Mouse (Mus musculus) adrenal gland (tissue): ENCODE results near the gene Hist1h2ah.
"Not testable (repeated sequence)": the region's sequence is repeated elsewhere in the genome, so short reads cannot be mapped to it uniquely, and the experiment has no call there.

Source experiments
- intact Hi-C: fragments of 180-260 bp; cut with DNase I; formaldehyde crosslinking; loops from one replicate; pipeline ENCODE4 v1.15.1; 2025
- long read RNA-seq, 2 experiments: library from polyadenylated mRNA; unstranded; transcript quantifications; one replicate each; pipeline ENCODE4 v2.0.0; 2020; ENCODE audit warnings: borderline replicate concordance in 1 of 2; ENCODE audit not compliant: insufficient replicate concordance in 1 of 2

The Hist1h2ah gene
- long read RNA-seq, experiment 1, result 0 reads
- long read RNA-seq, experiment 2, result 0 reads

DNA sequence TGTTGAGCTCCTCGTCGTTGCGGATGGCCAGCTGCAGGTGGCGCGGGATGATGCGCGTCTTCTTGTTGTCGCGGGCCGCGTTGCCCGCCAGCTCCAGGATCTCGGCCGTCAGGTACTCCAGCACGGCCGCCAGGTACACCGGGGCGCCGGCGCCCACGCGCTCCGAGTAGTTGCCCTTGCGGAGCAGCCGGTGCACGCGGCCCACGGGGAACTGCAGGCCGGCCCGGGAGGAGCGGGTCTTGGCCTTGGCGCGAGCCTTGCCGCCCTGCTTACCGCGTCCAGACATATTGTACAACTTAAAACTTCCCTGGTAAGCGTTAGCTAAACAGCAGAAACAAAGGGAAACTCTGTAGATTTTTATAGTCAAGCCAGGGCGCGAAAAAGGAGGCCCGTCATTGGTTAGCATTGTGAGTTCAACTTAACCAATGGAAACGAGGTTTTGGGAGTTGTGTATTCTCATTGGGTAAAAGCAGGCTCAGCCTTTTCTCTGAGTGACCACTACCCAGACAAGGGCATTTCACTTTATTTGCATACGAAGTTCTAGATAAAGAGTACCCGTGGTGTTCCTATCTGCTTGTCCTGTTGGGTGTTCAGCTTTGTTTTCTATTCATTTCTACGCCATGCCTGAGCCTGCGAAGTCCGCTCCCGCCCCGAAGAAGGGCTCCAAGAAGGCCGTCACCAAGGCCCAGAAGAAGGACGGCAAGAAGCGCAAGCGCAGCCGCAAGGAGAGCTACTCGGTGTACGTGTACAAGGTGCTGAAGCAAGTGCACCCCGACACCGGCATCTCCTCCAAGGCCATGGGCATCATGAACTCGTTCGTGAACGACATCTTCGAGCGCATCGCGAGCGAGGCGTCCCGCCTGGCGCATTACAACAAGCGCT, at the start of gene Hist1h2ah, which contains the start of gene Hist1h2bk:
Gene Hist1h2ah (minus strand): TSS at position 302 of the 882 bp plus-strand sequence.
Gene Hist1h2bk (plus strand): TSS at position 604 of the 882 bp plus-strand sequence.
- intact Hi-C loops, result not testable (repeated sequence)

DNA sequence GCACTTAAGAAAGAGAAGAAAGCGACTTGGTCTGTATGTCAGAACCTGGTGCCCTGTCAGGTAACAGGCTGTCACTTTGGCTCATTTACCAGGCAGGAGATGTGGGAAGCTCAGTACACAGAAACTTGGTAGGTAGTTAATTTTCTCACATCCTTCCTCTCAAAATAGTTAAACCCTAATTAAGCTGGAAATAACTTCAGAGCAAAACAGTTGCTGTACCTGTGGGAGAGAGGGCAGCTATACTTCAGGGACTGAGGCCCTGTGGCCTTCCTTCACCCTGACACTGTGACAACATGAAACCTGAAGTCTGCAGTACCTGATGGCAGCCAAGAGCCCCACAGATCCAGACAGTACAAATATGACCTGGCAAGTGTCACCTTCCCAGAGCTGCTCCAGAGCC, 48.8 kb upstream of the Hist1h2ah start, which contains the start of gene Vmn1r188:
Gene Vmn1r188 (plus strand): TSS at position 301 of the 400 bp plus-strand sequence.
- intact Hi-C loops, result not testable (repeated sequence)

DNA sequence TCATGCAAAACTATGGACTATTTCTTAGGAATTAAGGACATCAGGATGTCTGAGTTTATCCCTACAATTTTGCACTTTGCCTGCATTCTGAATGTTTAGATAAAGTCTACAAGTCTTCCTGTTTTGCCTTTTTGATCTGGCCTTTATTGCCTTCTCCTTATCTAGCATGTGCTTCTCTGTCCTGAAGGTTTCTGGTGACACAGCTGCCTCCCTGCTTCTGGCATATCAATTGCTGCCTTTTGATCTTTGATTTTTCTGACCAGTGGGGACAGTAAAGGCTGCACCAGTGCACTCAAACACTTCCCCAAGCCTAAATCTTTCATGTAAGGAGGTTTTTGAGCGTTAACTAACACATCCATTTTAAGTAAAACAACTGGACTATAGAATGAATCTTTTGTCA, 28.1 kb upstream of the Hist1h2ah start:
- intact Hi-C loops, result no loop called here

DNA sequence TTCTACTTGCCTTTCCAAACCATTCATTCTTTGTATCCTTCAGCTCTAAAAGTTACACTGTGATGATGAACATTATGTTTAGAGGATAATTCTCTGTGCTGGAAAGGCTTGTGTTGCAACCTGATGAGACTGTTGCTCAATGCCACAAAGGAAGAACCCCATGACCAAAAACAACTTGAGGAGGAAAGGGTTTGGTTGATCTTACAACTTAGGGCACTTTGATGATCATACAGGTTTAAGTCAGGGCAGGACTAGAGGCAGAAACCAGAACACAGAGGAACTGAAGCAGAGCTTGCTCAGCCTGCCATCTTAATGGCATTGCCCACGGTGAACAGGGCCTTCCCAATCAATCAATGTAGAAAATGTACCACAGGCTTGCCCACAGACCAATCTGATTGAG, 26.1 kb upstream of the Hist1h2ah start:
- intact Hi-C loops, result no loop called here

DNA sequence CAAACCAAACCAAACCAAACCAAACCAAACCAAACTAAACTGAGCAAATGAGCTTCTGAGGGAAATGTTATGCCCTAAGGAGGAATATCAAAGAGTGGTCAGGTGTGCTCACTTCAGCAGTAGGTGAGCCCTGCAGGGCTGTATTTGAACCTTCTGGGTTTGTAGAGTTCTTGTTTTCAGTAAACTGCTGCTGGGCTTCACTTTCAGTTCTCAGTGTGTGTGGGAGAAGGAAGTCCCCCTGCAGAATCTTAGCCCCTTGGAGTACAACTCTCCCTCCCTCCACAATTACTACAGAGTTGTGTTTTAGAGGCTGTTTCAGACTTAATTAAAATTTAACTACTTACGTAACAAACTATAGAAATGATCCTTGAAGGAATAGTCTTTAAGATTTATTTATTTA, 18.4 kb upstream of the Hist1h2ah start:
- intact Hi-C loops, result no loop called here

DNA sequence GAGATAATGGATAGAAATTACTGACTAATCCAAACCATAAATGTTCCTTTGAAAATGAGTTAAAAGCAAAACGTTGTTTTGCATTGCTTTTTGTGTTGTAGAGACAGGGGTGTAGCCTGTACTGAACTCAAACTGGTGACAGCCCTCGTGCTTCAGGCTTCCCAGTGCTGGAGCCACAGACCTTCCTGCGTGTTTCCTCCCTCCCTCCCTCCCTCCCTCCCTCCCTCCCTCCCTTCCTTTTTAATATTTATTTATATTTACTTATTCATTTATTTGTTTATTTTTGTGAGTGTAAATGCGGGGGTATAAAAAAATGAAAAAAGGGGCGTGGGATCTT, 16.1 kb upstream of the Hist1h2ah start:
- intact Hi-C loops, result no loop called here

DNA sequence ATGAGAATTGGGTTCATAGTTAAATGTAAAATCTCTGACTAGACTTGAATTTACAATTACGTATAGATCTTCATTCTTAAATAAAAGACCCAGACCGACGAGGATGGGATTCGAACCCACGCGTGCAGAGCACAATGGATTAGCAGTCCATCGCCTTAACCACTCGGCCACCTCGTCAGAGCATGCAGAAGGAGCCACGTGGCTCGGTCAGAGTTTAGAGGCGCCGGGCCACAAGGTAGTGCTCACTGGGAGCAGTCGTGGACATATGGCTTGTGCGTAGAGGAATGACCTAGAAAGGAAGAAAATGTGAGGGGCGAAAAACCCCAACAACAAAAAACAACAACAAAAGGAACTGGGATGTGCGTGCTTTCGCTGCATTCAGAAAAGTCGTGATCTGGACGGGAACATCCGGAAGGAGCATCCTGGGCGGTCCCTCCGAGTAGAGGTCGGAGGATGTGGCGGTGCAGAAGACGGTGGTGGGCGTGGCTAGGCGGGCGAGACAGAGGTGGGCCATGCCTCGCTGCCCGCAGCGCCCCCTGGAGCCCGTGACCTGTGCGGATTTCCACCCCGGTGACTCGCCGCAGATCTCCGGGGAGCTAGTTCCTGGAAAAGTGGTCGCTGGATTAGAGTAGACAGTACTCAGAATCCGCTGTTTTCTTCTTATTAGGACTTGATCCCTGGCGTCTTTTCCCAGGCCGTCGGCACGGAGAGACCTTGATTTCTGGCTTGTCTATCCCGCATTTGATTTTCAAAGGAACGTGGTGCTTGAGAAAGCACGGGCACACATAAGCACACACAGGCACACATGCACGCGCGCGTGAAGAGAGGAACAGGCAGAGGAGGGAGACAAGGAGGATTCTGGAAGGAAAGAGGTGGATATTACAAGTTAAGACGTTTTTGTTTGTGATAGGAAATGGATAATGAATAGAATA, 15.5 kb upstream of the Hist1h2ah start:
- intact Hi-C loops, result no loop called here

DNA sequence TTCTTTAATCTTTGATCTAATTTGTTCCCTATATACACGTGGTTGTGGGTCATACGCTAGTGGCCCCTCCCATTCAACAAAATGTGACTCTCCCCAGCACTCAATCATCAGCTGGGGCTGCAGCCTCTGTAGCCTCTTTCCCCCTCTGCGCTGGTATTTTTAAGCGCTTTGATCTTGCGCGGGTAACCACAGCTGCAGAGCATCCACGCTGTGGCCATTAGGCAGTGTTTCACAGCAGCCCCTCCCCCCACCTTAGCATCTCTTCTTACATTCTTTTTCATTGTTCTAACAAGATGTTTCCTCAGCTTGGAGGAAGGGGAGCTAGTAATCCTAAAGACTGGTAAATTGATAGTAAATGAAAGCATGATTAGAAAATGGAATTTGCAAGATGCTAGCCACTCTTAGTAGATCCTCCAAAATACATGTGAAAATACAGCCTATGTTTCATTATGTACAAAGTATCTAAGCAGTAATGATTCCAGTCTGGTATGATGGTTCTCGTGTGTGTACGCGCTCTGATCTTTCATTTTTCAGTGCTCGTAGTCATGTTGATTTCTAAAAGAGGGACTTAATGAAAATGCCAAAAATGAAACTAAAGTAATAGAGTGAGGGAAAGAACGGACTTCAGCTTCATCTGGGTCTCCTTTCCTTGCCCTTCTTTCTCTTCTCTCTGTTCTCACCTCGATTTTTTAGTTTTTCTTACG, 14.5 kb upstream of the Hist1h2ah start:
- intact Hi-C loops, result loop anchor here (5.0 kb wide), 1 partner anchor 338 kb away; no protein-coding TSS in a partner anchor

DNA sequence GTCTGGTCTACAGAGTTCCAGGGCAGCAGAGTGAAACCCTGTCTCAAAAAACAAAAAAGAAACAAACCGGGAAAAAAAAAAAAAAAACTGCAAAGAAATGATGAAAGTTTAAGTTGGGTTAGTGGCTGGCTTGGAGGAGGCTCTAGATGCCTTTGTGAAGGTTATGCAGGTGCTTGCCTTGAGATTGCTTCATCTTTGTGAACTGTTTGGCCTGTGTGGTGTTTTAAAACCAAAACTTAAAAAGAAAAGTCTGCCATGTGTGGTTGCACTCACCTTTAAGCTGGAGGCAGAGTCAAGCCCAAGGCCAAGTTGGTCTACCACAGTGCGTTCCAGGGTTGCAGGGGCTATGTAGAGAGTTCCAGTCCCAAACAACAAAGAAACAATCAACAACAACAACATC, 13.7 kb upstream of the Hist1h2ah start:
- intact Hi-C loops, result loop anchor here (5.0 kb wide), 1 partner anchor 337 kb away; no protein-coding TSS in a partner anchor

DNA sequence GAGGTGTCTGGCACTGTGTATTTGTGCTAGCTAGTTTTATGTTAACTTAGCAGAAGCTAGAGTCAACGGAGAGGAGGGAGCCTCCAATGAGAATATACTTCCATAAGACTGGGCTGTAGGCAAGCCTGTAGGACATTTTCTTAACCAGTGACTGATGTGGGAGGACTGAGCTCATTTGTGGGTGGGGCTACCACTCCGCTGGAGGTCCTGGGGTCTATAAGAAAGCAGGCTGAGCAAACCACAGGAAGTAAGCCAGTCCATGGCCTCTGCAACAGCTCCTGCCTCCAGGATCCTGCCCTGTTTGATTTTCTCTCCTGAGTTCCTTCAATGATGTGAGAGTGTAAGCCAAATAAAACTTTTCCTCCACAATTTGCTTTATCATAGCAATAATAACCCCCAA, 9.9 kb upstream of the Hist1h2ah start:
- intact Hi-C loops, result loop anchor here (5.0 kb wide), 1 partner anchor 333 kb away; no protein-coding TSS in a partner anchor

DNA sequence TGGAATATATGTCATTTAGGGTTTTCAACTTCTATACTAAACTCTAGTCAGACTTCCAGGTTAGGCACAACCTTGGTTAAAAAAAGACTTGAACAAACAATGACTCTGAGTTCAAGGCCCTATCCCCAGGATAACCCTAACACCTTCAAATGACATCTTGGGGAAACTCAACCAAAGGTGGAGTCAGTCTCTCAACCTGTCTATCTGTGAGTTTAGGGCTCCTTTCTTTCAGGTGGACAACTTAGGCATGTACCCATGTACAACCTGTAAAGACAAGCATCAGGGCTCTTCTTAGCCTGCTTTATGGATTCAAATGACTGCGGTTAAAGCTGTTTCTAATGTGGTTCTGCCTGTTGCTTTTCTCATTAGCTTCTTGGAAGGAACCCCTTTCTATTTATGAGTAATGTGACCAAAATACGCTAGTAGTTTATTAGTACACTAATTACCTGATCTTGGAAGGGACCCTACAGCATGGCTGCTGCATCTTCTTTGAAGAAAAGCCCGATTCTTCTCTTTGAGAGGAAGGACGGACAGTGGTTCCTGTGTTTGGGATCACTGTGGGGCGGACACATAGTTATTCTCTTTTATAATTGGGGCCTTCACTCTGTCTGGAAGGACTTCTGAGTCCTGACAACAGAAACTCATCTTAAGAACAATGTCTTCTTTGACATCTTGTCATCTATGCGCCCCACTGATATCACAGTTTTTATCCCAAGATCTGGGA, 9.2 kb upstream of the Hist1h2ah start:
- intact Hi-C loops, result loop anchor here (5.0 kb wide), 3 partner anchors 332 to 1703 kb away; partner anchors contain the start of genes Hist1h2bb and Hist1h3c

DNA sequence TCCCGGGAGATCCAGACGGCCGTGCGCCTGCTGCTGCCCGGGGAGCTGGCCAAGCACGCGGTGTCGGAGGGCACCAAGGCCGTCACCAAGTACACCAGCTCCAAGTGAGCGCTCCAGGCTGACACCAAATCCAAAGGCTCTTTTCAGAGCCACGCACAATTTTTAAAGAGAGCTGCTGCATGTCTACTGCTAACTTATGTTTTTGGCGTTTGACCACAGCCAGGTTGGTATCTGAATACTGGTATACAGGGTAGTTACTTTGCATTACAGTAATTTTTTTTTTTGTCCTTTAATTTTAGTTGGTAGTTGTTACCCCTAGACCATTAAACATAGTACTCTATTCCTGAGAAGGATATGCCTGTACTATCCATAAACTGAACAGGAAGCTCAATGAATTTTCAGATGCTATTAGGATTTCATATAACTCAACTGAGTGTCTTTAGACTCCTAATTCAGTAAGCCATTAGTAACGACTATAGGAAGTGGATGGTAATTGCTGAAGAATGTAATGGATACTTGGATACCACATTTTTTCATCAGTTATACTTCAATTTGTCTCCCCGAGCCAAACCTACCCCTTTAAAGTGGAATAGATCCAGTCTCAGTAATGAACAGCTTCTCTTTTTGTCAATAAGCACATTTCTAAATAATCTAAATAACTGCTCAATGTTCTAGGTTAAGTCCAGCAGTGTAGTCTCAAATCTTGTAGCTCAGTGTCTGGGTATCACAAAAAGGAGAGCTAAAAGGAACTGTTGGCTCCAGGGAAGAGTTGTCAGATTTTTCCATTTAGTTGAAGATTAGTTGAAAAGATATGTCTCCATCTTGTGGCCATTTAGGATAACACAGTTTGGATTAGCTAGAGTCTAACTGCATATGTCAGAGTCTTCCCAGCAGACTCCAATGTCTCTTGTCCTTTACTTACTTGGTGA, 8.4 kb upstream of the Hist1h2ah start:
- intact Hi-C loops, result loop anchor here (5.0 kb wide), 2 partner anchors 1644 to 1704 kb away; partner anchors contain the start of genes Hist1h2bb and Hist1h3c

DNA sequence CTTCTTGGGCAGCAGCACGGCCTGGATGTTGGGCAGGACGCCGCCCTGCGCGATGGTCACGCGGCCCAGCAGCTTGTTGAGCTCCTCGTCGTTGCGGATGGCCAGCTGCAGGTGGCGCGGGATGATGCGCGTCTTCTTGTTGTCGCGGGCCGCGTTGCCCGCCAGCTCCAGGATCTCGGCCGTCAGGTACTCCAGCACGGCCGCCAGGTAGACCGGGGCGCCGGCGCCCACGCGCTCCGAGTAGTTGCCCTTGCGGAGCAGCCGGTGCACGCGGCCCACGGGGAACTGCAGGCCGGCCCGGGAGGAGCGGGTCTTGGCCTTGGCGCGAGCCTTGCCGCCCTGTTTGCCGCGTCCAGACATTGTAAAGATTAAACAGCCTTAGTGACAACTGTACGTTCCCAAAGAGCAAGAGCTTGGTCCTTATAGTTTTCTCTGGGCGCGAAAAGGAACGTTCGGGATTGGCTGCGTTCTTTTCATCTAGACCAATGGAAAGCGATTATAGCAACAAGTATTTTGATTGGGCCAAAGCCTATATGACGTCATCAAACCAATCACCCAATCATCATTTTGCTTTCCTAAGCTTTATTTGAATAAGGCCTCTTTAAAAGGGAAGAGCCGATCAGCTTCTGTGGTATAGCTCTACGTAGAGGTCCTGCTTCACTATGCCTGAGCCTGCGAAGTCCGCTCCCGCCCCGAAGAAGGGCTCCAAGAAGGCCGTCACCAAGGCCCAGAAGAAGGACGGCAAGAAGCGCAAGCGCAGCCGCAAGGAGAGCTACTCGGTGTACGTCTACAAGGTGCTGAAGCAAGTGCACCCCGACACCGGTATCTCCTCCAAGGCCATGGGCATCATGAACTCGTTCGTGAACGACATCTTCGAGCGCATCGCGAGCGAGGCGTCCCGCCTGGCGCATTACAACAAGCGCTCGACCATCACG, 7.5 kb upstream of the Hist1h2ah start, which contains the start of the genes Hist1h2ag and Hist1h2bj:
Gene Hist1h2ag (minus strand): TSS at position 377 of the 935 bp plus-strand sequence.
Gene Hist1h2bj (plus strand): TSS at position 647 of the 935 bp plus-strand sequence.
- intact Hi-C loops, result loop anchor here (5.0 kb wide), 2 partner anchors 1644 to 1704 kb away; partner anchors contain the start of genes Hist1h2bb and Hist1h3c

DNA sequence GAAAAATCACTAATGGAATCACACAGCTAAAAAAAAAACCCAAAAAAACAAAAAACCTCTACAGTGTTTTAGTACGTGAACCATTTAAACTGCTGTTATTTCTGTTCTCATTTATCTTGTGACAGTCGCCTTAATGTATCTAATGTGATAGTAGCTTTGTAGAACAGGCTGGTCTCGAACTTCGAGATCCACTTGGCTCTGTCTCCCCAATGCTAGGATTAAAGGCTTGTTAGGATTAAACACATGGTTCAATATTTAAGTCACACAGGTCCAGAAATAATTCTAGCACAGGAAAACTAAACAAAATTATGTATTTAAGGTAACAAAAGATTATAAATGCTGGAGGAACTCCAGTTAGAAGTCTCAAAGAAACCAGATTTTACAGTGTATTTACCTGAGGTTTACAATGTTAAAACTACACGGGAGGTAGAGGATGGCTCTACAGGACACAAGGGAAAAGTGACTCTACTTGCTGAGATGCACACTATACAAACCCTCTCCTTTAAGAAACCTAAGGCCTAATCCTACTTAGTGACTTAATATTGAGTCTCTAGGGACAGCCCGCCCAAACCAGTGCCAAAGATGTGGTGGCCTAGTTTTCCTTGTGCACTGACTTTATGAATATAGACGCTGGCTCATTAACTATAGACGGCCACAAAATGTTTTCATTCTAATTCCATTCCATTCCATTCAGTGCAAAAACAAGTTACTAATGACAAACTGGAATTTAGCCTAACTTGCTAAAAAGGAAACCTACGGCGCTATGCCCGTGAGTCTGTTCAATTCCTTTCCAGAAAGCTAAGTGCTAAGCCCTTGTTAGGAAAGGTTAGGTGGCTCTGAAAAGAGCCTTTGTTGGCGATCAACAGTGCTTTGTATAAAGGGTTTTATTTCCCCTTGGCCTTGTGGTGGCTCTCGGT, 6.5 kb upstream of the Hist1h2ah start:
- intact Hi-C loops, result loop anchor here (5.0 kb wide), 2 partner anchors 1645 to 1705 kb away; partner anchors contain the start of genes Hist1h2bb and Hist1h3c

DNA sequence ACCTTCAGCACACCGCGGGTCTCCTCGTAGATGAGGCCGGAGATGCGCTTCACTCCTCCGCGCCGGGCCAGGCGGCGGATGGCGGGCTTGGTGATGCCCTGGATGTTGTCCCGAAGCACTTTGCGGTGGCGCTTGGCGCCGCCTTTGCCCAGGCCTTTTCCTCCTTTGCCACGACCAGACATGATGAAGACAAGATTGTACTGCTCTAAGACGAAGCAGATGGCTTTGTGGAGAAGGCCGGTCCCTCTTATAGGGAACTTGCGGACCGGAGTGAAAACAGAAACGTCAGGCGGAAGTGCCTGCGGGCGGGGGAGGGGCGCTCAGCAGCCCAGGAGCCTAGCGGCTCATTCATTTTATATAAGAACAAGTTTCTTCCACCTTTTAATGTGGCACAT, 5.8 kb upstream of the Hist1h2ah start, which contains the start of gene Hist1h4i:
Gene Hist1h4i (minus strand): TSS at position 221 of the 395 bp plus-strand sequence.
- intact Hi-C loops, result loop anchor here (5.0 kb wide), 2 partner anchors 1646 to 1706 kb away; partner anchors contain the start of genes Hist1h2bb and Hist1h3c
